Mouse (Mus musculus) gastrocnemius, postnatal 10 days (tissue): ENCODE data around the gene Tmem63c. TPM values are rescaled to one million over a fixed set of nuclear protein-coding genes. Genes with fewer than 3 reads are reported as not detected.

ENCODE experiments used
- DNase-seq: peaks from one replicate; pipeline ENCODE4 v3.0.0; 2021; ENCODE audit warnings: mixed read lengths
- total RNA-seq, 2 experiments: library from RNA; stranded (reverse); gene quantifications; 2 replicates each; pipeline ENCODE4 v1.2.3; 2021

The Tmem63c gene
- total RNA-seq, 2 experiments from 2014 or later: 0.23 to 0.29 TPM

- no peak for DNase-seq
Measured at GRCm38 (mm10) chr12:87054873-87055272, 33.7 kb downstream of the Tmem63c start.

- DNase-seq: no peak
Measured at GRCm38 (mm10) chr12:87057066-87057465, 35.9 kb downstream of the Tmem63c start.

- DNase-seq: no peak
Measured at GRCm38 (mm10) chr12:87065446-87065845, 44.3 kb downstream of the Tmem63c start.

- peak; percentile 18 for DNase-seq
Measured at GRCm38 (mm10) chr12:87066429-87066828, 45.3 kb downstream of the Tmem63c start.

- no peak for DNase-seq
Measured at GRCm38 (mm10) chr12:87070520-87070919, 49.4 kb downstream of the Tmem63c start.

- DNase-seq: no peak
Measured at GRCm38 (mm10) chr12:87076610-87077009, 55.5 kb downstream of the Tmem63c start.

GRCm38 (mm10) chr12:87082797-87083196 is 61.7 kb downstream of the Tmem63c start:
- no peak for DNase-seq

- no peak for DNase-seq
Measured at GRCm38 (mm10) chr12:87087236-87087635, 66.1 kb downstream of the Tmem63c start.

GRCm38 (mm10) chr12:87088331-87088730 is 67.2 kb downstream of the Tmem63c start:
- no peak for DNase-seq

GRCm38 (mm10) chr12:87089255-87089654 is 68.1 kb downstream of the Tmem63c start:
- no peak for DNase-seq

- no peak for DNase-seq
Measured at GRCm38 (mm10) chr12:87089701-87090100, 68.6 kb downstream of the Tmem63c start.

GRCm38 (mm10) chr12:87091916-87092315 is 70.8 kb downstream of the Tmem63c start:
- no peak for DNase-seq

- peak; percentile 21 for DNase-seq
Measured at GRCm38 (mm10) chr12:87093249-87093648, 72.1 kb downstream of the Tmem63c start.

- DNase-seq: no peak
Measured at GRCm38 (mm10) chr12:87093671-87094070, 72.5 kb downstream of the Tmem63c start.

- DNase-seq: no peak
Measured at GRCm38 (mm10) chr12:87100331-87100730, 79.2 kb downstream of the Tmem63c start.

- DNase-seq: no peak
Measured at GRCm38 (mm10) chr12:87102165-87102631, 81.1 kb downstream of the Tmem63c start, which contains the start of gene Ngb. TSS of gene Ngb (minus strand) at chr12:87102539.

- DNase-seq: no peak
Measured at GRCm38 (mm10) chr12:87103471-87103870, 82.3 kb downstream of the Tmem63c start.

GRCm38 (mm10) chr12:87104796-87105195 is 83.7 kb downstream of the Tmem63c start:
- DNase-seq: no peak

- no peak for DNase-seq
Measured at GRCm38 (mm10) chr12:87107357-87107977, 86.3 kb downstream of the Tmem63c start.

- DNase-seq: no peak
Measured at GRCm38 (mm10) chr12:87121918-87122589, 100.9 kb downstream of the Tmem63c start.

GRCm38 (mm10) chr12:87127256-87127655 is 106.1 kb downstream of the Tmem63c start:
- DNase-seq: no peak

GRCm38 (mm10) chr12:87130224-87130623 is 109.1 kb downstream of the Tmem63c start:
- no peak for DNase-seq

- DNase-seq: no peak
Measured at GRCm38 (mm10) chr12:87131181-87131580, 110.0 kb downstream of the Tmem63c start.

- DNase-seq: no peak
Measured at GRCm38 (mm10) chr12:87131619-87132018, 110.5 kb downstream of the Tmem63c start.
